Mouse (Mus musculus): ENCODE measurements around the gene Ccdc12.

Ccdc12 gene

DNA sequence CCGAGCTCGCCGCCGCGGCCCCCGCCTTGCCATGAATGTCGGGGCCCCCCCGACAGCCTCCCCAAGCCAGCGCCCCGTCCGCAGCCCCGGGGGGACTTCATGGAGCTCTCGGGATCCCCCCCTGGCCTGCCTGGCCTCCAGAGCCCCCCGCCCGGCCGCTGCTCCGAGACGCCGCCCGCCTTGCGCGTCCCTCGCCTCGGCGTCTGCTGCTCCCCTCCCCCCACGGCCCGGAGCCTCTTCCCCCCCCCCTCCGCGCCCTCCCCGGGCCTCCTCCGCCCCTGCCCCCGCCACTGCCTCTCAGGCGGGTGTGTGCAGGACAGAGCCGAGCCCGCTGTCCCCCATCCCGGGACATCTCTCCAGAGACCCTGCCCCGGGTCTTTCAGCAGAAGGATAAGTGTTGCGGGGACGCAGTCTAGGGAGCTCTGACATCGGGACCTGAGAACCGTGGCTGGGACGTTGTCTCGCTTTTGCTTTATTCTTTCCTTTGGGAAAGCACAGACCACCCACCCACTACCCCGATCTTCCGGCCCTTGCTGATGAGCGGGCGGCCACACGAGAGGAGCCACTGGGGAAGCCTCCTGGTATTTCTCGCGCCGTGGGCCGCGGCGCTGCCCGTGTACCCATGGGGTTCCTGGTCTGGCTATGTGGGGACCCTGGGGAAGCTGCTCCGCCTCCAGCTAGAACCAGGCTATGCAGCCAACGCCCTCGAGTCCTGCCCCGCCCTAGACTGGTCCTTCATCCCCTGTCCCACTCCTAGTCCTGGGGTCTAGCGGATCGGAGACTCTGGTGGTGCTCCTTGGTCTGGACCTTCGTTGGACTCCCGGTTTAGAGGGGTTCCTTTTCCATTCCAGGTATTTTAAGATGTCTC is 87.4 kb downstream of the Ccdc12 start:
- DNase-seq, result no peak

GRCm38 (mm10) chr9:110745752-110746151 is 89.4 kb downstream of the Ccdc12 start:
- DNase-seq, result no peak

GRCm38 (mm10) chr9:110746238-110746637 is 89.9 kb downstream of the Ccdc12 start:
- DNase-seq, result no peak

GRCm38 (mm10) chr9:110746961-110747360 is 90.7 kb downstream of the Ccdc12 start, which contains the start of gene Pth1r:
Pth1r (minus strand) TSS chr9:110747145.
- DNase-seq, result no peak

DNA sequence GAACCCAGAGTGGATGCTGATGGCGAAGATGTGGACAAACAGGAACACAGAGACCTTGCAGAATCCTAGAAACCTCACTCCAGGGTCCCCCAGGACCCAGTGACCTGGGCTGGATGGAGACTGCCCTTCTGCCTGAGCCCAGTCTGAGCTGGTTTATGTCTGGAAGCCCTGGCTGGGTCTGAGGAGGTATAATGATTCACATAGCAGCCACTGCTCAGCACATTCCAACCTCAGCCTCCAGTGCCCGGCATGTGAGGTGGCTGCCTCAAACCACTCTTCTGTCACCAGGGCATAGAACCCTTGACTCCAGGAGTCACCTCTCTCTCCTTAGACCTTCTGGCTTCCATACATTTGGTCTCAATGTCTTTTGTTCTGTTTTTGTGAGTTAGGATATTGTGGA is 92.1 kb downstream of the Ccdc12 start:
- DNase-seq, result no peak

- no peak for DNase-seq
Observed at GRCm38 (mm10) chr9:110750404-110751187, 94.3 kb downstream of the Ccdc12 start.

DNA sequence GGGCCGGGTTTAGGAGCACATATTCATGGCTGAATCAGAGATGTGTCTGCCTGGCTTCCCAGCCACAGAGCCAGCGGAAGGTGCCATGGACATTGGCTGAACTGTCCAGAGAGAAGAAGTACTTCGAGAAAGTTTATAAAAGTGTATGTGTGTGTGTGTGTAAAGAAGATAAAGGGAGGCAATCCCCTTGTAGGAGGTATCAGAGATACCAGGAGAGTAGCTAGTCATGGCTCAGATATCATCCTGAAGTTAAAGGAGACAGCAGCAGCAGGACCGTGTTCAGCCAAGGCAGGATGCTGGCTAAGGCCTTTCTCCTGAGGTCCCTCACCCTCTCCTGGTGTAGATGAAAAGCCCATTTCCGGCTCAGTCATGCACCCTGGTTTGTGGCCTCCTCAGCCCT is 95.1 kb downstream of the Ccdc12 start:
- DNase-seq, result no peak

DNA sequence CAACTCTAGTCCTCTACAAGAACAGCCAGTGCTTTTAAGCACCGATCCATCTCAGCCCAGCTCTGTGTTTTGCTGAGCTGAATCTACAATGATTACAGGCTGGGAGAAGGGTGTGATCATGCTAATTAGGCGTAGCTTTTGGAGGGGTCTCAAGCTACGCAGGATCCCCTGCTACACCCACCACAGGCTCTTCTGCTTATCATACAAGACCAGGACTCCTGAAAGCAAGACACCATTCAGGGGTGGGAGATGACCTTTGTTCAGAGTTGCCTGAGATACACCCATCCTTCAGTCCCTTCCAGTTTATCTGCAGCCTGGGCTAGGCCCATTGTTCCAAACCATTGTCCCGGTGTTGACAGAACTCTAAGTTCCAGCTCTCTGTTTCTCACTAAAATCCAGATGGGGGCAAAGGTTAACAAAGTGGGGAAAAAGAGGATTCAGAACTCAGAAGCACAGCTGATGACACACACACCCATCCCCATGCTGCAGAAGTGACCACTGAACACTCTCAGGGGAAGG is 96.7 kb downstream of the Ccdc12 start:
- DNase-seq, result no peak

- no peak for DNase-seq
Observed at GRCm38 (mm10) chr9:110753773-110754172, 97.5 kb downstream of the Ccdc12 start.

DNA sequence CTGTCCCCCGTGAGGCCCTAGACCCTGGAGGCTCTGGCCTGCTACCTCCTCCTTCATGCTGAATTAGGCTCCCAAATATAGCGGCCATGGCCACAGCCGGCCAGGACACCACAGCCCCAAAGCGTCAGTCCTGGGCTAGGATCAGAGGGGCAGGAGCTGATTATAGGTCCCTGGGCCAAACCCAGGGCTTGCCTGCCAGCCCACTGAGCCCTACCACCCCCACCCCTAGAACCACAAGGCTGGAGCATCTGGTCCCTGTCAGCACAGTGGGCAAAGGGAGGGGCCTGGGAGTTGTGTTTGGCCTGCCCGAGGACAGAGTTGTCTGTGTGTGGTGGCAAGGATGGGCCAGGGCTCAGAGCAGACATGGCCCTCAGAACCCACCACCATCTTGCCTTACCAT is 101.5 kb downstream of the Ccdc12 start:
- no peak for DNase-seq

DNA sequence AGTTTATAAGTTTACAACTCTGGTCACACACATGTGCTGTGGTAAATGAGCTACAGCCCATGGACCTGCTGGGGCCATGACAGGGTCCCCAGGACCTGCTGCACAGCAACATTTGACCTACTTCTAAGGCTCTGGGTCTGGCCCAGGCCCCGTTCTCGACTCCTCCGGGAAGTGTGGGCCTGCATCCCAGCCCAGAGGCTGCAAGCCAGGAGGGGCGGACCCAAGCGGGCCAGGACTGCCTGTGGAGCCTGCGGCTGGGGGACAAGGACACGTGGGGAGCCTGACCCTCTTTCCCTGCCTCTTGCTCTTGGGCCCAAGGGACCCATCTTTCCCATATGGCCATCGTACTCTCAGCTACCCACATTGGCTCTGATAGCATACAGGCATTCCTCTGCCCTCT is 102.3 kb downstream of the Ccdc12 start:
- no peak for DNase-seq

- no peak for DNase-seq
Observed at GRCm38 (mm10) chr9:110759265-110759664, 103.0 kb downstream of the Ccdc12 start.

- no peak for DNase-seq
Observed at GRCm38 (mm10) chr9:110760886-110761285, 104.6 kb downstream of the Ccdc12 start.
